Mouse (Mus musculus) midbrain, embryonic 13.5 days (tissue): ENCODE results near the gene Sox5. TPM values are rescaled to one million over a fixed set of nuclear protein-coding genes. Genes with fewer than 3 reads are reported as not detected.

Experiments used
- ATAC-seq: fragments of 200-750 bp; cut with Nextera tagmentation; 2 replicates; pipeline ENCODE4 v1.8.0; 2017; ENCODE audit warnings: mild to moderate bottlenecking, moderate TSS enrichment, moderate library complexity
- H3K27ac ChIP-seq: fragments of 300-500 bp; sonication (generic); 2 replicates; pipeline ENCODE4 v1.5.1; 2015; ENCODE audit warnings: inconsistent platforms, mild to moderate bottlenecking, moderate library complexity
- H3K27me3 ChIP-seq: fragments of 300-500 bp; sonication (generic); 2 replicates; pipeline ENCODE4 v1.6.1; 2015; ENCODE audit warnings: mild to moderate bottlenecking, inconsistent platforms
- H3K36me3 ChIP-seq: fragments of 300-500 bp; sonication (generic); 2 replicates; pipeline ENCODE4 v1.6.1; 2015; ENCODE audit warnings: mild to moderate bottlenecking, inconsistent platforms
- H3K4me1 ChIP-seq: fragments of 300-500 bp; sonication (generic); replicated peaks from 2 replicates; pipeline ENCODE4 v1.6.1; 2015; ENCODE audit warnings: inconsistent platforms
- H3K4me2 ChIP-seq: fragments of 300-500 bp; sonication (generic); replicated peaks from 2 replicates; pipeline ENCODE4 v1.6.1; 2015; ENCODE audit warnings: moderate library complexity, mild to moderate bottlenecking, inconsistent platforms
- H3K4me3 ChIP-seq: fragments of 300-500 bp; sonication (generic); replicated peaks from 2 replicates; pipeline ENCODE4 v1.5.1; 2015; ENCODE audit warnings: mild to moderate bottlenecking, inconsistent platforms
- H3K9ac ChIP-seq: fragments of 300-500 bp; sonication (generic); replicated peaks from 2 replicates; pipeline ENCODE4 v1.6.1; 2015; ENCODE audit warnings: mild to moderate bottlenecking, inconsistent platforms
- H3K9me3 ChIP-seq: fragments of 300-500 bp; sonication (generic); 2 replicates; pipeline ENCODE4 v1.6.1; 2016; ENCODE audit warnings: mild to moderate bottlenecking, inconsistent platforms
- WGBS: fragments of 180-500 bp; shearing (Covaris S2); methylation state at CpG from one replicate; pipeline ENCODE4 v1.1.7; 2015; 5-methylcytosine and 5-hydroxymethylcytosine counted together
- polyA plus RNA-seq: library from polyadenylated mRNA; unstranded; fragments of >200 nt; fragmentation: Nextera tagmentation; extraction: Ambion mirVana; gene quantifications from 2 replicates; pipeline ENCODE4 v1.2.1, GENCODE M21; 2015

The Sox5 gene
- polyA plus RNA-seq, 1 experiment from 2014 or later: 52.0 TPM

DNA sequence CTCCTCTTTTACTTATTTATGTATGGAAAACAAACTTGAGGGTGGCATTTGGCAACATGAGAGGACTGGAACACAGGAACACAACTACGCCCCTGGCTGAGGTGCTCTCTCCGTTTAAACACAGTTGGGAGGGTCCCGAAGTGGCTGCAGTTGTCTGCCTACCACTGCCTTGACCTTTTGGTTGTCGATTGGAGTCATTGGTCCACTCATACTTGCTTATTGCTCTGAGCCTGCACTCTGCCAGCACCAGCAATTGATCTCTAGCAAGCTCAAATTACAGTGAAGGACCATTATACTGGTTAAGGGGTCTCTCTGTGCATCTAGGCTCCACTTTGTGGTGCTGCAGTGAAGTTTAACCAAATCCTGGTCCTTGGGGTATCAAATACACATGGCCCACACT is 950.5 kb downstream of the Sox5 start:
- ATAC-seq: no peak
- no peaks in the 10 kb centered on the region for H3K9me3 ChIP-seq
- H3K9ac ChIP-seq: no peak overlapping the region
- H3K4me3 ChIP-seq: no peak overlapping the region
- peaks cover 23% of the 10 kb centered on the region for H3K36me3 ChIP-seq
- no peak overlapping the region for H3K4me2 ChIP-seq
- H3K27me3 ChIP-seq: no peaks in the 10 kb centered on the region
- H3K27ac ChIP-seq: no peak overlapping the region
- 92% methylated on average over 4 of the region's 4 CpGs for WGBS
- H3K4me1 ChIP-seq: no peaks in the 10 kb centered on the region

DNA sequence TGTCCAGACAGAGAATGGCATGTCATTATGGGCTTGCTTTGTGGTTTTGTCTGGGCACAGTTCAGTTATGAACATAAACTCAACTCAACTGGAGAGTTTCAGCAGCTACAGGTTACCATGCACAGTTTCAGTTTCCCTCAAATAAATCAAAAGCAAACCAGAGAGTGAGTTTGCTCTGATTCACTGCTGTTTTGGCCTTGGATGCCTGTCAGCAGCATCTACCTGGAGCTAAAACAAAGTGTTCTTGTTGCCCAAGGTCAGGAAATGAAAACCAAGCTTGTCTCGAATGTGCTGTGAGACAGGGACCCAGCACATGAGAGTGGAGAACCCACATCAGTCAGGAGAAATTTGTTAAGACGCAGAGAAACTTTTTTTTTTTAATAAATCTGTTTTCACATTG is 951.6 kb downstream of the Sox5 start:
- Histone ChIP-seq H3K36me3 (peaks cover 22% of the 10 kb centered on the region), H3K9me3 (no peaks in the 10 kb centered on the region), H3K9ac (no peak overlapping the region), H3K4me3 (no peak overlapping the region), H3K4me2 (no peak overlapping the region), H3K27ac (no peak overlapping the region), H3K4me1 (no peaks in the 10 kb centered on the region), H3K27me3 (no peaks in the 10 kb centered on the region)
- no peak for ATAC-seq
- WGBS: 89% methylated on average over 2 of the region's 2 CpGs

DNA sequence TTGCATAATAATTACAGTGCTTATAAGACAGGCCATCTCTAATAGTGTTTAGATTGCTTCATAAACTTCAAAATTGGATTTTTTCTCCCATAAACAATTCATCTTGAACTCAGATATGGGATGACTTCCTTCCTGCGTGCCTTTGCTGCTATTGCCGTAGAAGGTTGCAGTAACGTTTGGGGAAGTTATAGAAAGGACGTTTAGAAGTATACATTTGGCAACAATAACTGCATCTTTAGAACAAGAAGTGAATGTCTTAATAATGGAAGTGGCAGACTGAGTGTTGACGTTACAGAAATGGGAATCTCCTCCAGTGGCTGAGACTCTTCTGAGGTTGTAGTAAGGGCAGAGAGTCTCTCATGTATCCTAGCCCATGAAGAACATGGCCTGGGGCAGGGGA is 955.0 kb downstream of the Sox5 start:
- H3K36me3 ChIP-seq: no peaks in the 10 kb centered on the region
- no peaks in the 10 kb centered on the region for H3K4me1 ChIP-seq
- H3K9ac ChIP-seq: no peak overlapping the region
- no peaks in the 10 kb centered on the region for H3K9me3 ChIP-seq
- H3K27me3 ChIP-seq: no peaks in the 10 kb centered on the region
- H3K4me2 ChIP-seq: no peak overlapping the region
- H3K4me3 ChIP-seq: no peak overlapping the region
- 90% methylated on average over 5 of the region's 5 CpGs for WGBS
- no peak for ATAC-seq
- no peak overlapping the region for H3K27ac ChIP-seq

DNA sequence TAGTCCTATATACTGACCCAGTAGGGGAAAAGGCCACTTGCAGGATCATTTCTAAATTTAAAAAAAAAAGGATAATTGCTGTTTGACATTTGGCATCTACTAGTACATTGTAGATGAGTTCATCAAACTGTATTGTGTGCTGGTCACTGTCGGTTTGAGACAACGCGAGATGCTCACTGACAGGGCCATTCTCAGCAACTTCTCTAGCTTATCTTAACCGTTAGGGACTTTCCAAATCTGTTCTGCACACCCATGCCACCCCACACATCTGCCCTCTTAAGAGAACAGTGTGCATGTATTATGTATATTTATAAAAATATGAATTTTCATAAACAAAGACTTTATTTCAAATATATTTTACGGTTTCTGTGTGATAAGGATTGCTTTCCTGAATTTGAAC is 955.8 kb downstream of the Sox5 start:
- Histone ChIP-seq H3K27ac (no peak overlapping the region), H3K36me3 (no peaks in the 10 kb centered on the region), H3K27me3 (no peaks in the 10 kb centered on the region), H3K9ac (no peak overlapping the region), H3K4me3 (no peak overlapping the region), H3K4me1 (no peaks in the 10 kb centered on the region), H3K4me2 (no peak overlapping the region), H3K9me3 (no peaks in the 10 kb centered on the region)
- ATAC-seq: no peak
- 87% methylated on average over 5 of the region's 5 CpGs for WGBS

DNA sequence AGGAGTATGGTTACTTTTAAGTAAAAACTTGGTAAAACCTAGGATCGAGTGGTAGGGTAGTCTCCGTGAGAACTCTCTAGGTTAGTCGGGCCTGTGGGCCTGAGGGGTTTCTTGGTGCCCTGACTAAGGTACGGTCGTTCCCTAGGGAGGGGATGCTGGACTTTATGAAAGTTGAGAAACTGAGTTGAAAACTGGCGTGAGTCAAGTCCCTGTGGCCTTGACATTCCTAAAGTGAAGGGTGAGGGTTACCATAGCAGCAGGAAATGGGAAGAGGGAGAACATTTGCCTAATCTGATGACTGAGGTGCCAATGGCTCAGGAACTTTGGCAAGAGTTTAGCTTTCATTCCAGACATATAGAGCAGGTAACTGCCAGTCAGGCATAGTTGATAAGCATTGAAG is 956.7 kb downstream of the Sox5 start:
- H3K4me3 ChIP-seq: no peak overlapping the region

DNA sequence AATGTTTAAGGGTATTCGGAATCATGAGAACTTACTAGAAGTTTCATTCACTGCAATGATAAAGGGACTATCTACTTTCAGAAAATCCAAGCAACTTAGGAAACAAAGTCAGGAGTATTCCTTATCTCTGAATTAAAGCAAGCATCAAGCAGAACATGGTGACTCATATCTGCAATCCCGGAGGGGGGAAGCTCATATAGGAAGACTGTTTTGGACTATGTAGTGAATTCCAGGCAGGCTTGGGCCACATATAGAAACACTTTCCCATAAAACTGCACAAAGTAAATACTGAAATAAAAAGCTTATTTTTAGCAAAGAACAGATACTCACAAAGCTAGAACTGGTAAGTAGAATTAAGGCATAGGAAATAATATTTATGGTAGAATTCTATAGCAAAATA is 993.3 kb downstream of the Sox5 start:
- Histone ChIP-seq H3K27ac (no peak overlapping the region), H3K36me3 (no peaks in the 10 kb centered on the region), H3K9ac (no peak overlapping the region), H3K4me3 (no peak overlapping the region), H3K4me2 (no peak overlapping the region), H3K27me3 (no peaks in the 10 kb centered on the region), H3K4me1 (no peaks in the 10 kb centered on the region), H3K9me3 (no peaks in the 10 kb centered on the region)
- no peak for ATAC-seq
- WGBS: 93% methylated on average over 2 of the region's 2 CpGs

More for the DNA sequence above, 956.7 kb downstream of the Sox5 start:
- no peak overlapping the region for H3K27ac ChIP-seq
- ATAC-seq: no peak
- H3K4me1 ChIP-seq: no peaks in the 10 kb centered on the region
- no peaks in the 10 kb centered on the region for H3K36me3 ChIP-seq
- 65% methylated on average over 6 of the region's 6 CpGs for WGBS
- H3K9ac ChIP-seq: no peak overlapping the region
- H3K4me2 ChIP-seq: no peak overlapping the region
- H3K9me3 ChIP-seq: no peaks in the 10 kb centered on the region
- H3K27me3 ChIP-seq: no peaks in the 10 kb centered on the region

DNA sequence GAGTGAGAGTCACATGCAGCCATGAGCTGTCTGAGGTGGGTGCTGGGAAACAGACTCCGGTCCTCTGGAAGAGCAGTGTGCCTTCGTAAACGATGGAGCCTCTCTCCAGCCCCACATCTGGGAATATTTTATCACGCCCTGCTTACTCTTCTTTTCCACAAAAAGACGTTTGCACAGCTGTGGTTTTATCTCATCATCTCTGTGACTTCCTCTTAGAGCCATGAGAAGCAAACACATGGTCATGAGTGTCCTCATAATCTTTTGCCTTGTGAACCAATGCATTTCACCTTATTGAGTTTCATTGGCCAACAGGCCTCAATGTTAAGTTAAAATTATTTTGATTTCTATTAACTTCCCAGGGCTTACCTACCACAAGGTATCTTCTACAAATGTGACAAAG is 994.4 kb downstream of the Sox5 start:
- Histone ChIP-seq H3K9me3 (no peaks in the 10 kb centered on the region), H3K4me2 (no peak overlapping the region), H3K27ac (no peak overlapping the region), H3K27me3 (no peaks in the 10 kb centered on the region), H3K9ac (no peak overlapping the region), H3K4me3 (no peak overlapping the region), H3K4me1 (no peaks in the 10 kb centered on the region), H3K36me3 (no peaks in the 10 kb centered on the region)
- no peak for ATAC-seq
- WGBS: 87% methylated on average over 5 of the region's 5 CpGs

DNA sequence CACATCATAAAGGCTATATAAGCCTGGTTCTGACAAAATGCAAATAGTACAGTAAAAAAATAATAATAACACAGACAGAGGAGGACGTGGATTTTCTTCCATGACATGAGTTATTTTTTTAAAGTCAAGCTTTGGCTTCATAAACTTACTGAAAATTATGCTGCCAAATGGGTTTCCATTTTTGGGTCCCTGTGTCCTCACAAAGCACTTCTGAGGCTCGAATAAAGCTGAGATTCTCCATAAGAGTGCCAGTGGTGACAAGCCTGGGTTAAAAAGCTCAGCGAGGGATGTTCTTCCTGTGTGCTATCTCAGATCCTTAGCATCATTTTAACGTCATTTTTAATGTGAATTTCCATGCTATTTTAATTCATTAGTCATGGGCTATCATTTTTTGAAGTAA is 996.1 kb downstream of the Sox5 start:
- no peak overlapping the region for H3K27ac ChIP-seq
- no peaks in the 10 kb centered on the region for H3K9me3 ChIP-seq
- H3K9ac ChIP-seq: no peak overlapping the region
- 82% methylated on average over 4 of the region's 4 CpGs for WGBS
- no peak overlapping the region for H3K4me2 ChIP-seq
- H3K4me3 ChIP-seq: no peak overlapping the region
- no peaks in the 10 kb centered on the region for H3K36me3 ChIP-seq
- no peak for ATAC-seq
- H3K27me3 ChIP-seq: no peaks in the 10 kb centered on the region
- H3K4me1 ChIP-seq: no peaks in the 10 kb centered on the region
